Mouse (Mus musculus): ENCODE measurements around the gene Ccdc159. TPM values are rescaled to one million over a fixed set of nuclear protein-coding genes. Genes with fewer than 3 reads are reported as not detected.
A peak's percentile ranks its signal among the peaks of the same experiment; 100 is the strongest.

The Ccdc159 gene
- polyA plus RNA-seq (2012; rRNA removed) = 18.3 and 26.9 TPM in 2 replicates

- peak; percentile 94 to 95 for DNase-seq (ENCODE audit: extremely low spot score in 1 of 2, low spot score in 1 of 2)
These were observed at the start of gene Ccdc159, which contains the start of gene Tmem205 for GRCm38 (mm10) chr9:21927208-21927753. Gene Ccdc159 (plus strand): TSS chr9:21927471. Gene Tmem205 (minus strand): TSS chr9:21927556.

DNA sequence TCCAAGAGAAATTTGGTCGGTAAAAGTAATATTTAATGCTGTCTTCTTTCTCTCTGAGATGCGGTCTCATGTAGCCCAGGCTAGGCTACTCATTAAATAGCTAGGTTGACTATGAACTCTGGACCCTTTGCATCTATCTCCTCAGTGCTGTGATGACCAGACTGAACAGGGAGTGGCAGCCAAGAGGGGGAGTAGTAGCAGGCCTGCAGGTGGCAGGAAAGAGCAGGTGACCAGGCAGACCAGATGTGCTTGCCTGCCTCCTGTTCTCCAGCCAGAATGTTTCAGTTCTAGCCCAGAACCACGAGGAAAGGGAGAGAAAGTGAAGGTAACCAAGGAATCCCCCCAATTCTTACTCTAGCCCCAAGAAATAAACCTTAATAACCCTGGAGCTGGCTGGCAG, 38.0 kb upstream of the Ccdc159 start:
- DNase-seq (ENCODE audit: extremely low spot score in 1 of 2, low spot score in 1 of 2) = no peak

DNA sequence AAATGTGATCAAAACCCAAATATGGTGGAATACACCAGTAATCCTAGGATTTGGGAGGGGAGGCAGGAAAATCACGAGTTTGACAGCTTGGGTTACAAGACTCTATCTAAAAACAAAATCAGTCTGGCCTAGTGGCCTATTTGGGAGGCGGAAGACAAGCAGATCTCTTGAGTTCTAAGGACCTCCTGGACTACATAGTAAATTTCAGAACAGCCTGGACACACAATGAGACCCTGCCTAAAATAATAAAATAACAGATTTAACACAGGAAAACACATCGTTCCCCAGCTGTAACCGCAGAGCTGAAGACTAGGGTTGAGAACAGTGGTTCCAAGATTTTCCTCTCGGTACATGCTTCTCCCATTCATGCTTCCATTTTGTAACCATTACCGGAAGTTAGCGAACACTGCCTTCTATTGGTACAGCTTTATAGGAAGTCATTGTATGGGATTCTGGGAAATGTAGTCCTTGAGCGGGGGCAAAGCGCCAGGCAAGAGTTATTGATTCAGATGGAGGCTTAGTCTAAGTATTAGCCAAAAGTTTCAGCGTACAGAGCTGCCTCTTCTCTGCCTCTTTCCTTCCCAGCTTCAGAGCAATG, 25.9 kb upstream of the Ccdc159 start:
- peak; percentile 54 to 87 for DNase-seq (ENCODE audit: extremely low spot score in 1 of 2, low spot score in 1 of 2)

- no peak for DNase-seq (ENCODE audit: extremely low spot score in 1 of 2, low spot score in 1 of 2)
These were observed 23.2 kb upstream of the Ccdc159 start for GRCm38 (mm10) chr9:21904031-21904430.

GRCm38 (mm10) chr9:21908216-21908615, 19.1 kb upstream of the Ccdc159 start:
- no peak for DNase-seq (ENCODE audit: extremely low spot score in 1 of 2, low spot score in 1 of 2)

DNA sequence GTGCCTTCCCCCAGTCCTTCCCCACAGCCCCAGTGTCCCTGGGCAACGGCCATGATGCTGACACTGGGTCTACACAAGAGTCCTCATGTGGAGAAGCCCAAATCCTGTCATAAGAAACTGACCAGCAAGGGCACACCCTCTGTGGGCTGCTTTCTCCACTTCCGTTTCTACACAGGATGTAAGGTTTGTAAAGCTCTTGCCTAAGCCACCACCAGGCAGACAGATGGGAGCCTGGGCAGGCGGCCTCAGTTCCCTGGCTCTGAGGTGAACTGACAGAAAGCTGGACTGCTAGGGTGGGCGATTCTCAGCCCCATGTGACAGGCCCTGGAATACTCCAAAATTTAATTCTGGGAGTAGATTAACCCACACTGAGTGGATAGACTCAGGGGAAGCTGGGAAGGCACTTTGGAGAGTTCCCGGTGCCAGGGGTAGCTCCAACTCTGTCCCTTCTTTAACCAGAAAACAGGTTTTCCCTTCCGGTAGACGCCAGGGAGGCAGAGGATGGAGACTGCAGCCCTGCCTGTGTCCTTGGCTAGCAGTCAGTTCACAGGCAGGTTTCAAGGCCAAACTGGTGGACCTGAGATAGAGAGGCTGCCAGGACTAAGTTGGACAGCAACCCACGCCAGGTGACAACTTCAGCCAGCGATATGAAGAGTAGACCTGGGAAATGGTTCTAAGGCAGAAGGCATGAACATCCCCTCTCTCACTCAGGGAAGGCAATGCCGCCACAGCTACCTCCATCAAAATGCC, 17.6 kb upstream of the Ccdc159 start:
- DNase-seq (ENCODE audit: extremely low spot score in 1 of 2, low spot score in 1 of 2) = no peak

GRCm38 (mm10) chr9:21916851-21917492, 10.3 kb upstream of the Ccdc159 start:
- DNase-seq (ENCODE audit: extremely low spot score in 1 of 2, low spot score in 1 of 2) = no peak

DNA sequence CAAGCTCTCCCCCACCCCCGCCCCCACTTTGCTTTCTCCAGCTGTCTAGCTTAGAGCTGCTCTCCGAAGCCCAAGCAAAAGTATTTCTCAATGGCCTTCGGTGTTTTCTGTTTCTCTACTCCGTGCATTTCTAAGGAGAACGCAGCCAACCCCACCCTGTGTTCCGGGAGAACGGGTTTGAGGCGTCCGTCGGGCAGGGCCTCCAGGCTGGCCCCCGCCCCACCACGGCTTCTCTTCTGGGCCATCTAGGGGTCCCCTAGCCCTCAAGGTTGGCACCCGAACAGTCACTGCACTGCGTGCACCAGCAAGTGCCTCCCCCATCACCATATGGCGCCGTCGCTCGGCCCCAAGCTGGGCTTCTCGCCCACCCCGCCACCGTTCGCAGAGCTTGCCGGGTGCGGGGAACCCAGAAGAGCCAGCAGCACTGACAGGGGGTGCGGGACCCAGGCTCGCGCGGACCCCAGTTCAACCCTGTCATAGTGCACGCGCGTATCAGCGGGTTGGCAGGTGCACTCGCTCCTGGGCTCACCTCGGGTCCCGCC, 9.7 kb upstream of the Ccdc159 start:
- peak in 1 of 2 experiments; percentile 82 for DNase-seq (ENCODE audit: extremely low spot score in 1 of 2, low spot score in 1 of 2)

DNA sequence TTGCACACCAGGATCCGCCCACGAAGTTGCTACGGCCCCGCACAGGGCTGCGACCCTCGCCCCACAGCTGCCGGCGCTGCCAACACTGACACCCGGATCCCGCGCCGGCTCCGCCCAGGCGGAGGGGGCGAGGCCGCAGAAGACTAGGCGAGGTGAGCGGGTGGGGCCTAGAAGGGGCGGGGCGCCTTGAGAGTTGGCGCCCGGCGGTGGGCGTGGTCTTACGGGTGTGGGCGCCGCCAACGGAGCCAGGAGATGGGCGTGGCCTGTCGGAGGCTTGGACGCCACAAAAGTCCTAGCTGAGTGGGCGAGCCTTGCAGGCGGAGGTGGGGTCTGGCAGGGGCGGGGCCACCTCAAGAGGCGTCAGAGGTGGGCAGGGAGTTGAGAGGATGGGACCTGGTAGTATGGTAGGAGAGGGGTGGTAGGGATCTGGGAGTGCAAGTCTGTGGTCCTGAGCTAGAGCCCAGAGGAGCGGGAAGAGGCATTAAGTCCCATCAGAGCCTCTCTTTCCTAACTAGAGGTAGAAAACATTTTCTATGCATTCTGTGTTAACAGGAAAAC, 9.2 kb upstream of the Ccdc159 start, which contains the start of gene Rab3d:
Gene Rab3d, minus strand, starts transcription at position 158 of the 558 bp plus-strand sequence.
- peak; percentile 72 to 92 for DNase-seq (ENCODE audit: extremely low spot score in 1 of 2, low spot score in 1 of 2)

DNA sequence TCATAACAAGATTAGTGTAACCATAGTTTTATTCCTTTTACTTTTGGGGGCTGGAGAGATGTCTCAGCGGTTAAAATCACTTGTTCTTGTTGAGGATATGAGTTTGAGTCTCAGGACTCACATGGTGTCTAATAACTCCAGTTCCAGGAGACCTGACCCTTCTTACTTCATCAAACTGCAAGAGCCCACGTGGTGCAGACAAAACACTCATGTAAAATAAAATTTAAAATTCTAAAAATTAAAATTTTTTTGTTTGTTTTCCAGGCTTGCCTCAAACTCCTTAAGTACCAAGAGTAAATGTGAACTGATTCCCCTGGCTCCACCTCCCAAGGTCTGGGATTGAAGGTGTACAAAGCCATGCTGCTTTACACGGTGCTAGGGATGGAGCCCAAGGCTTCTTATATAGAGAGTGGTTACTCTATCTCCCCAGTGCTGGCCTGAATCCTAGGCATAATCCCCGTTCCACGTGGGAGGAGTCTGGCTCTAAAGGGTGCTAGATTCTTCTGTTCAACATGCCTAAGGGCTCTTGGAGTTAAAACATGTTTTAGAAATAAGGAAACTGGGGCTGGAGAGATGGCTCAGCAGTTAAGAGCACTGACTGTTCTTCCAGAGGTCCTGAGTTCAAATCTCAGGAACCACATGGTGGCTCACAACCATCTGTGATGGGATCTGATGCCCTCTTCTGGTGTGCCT, 8.4 kb upstream of the Ccdc159 start:
- DNase-seq (ENCODE audit: extremely low spot score in 1 of 2, low spot score in 1 of 2) = peak in 1 of 2 experiments; percentile 49

GRCm38 (mm10) chr9:21923036-21923435, 4.2 kb upstream of the Ccdc159 start:
- no peak for DNase-seq (ENCODE audit: extremely low spot score in 1 of 2, low spot score in 1 of 2)

GRCm38 (mm10) chr9:21923490-21924098, 3.7 kb upstream of the Ccdc159 start:
- DNase-seq (ENCODE audit: extremely low spot score in 1 of 2, low spot score in 1 of 2) = no peak

- no peak for DNase-seq (ENCODE audit: extremely low spot score in 1 of 2, low spot score in 1 of 2)
These were observed 3.2 kb upstream of the Ccdc159 start for GRCm38 (mm10) chr9:21924099-21924493.

DNA sequence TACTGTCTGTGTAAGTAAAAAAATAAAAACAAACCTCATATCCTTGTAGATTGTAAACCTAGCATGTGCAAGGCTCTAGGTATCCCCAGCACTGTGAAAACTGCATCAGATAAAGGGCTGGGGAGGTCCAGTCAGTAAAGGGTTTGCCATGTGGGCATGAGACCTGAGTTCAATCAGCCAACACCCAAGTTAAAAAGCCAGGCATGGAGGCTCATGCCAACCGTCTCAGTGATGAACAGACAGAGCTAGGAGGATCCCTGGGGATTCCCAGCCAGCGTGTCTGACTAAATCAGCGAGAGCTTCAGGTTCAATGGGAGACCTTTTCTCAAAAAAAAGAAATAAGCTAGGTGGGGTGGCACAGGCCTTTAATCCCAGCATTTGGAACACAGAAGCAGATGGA, 2.2 kb upstream of the Ccdc159 start:
- DNase-seq (ENCODE audit: extremely low spot score in 1 of 2, low spot score in 1 of 2) = no peak

DNA sequence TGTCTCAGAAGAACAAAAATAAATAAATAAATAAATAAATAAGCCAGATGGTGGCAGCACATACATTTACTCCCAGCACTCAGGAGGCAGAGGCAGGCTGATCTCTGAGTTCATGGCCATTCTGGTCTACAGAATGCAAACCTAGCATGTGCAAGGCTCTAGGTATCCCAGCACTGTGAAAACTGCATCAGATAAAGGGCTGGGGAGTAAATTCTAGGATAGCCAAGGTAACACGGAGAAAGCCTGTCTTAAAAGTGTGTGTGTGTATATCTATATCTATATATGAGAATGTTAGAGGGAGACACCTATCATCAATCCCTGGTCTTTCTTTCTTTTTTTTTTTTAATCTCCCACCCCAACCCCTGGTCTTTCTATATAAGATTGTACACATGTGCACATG, 1.8 kb upstream of the Ccdc159 start:
- DNase-seq (ENCODE audit: extremely low spot score in 1 of 2, low spot score in 1 of 2) = no peak

GRCm38 (mm10) chr9:21926155-21926554, 1.1 kb upstream of the Ccdc159 start:
- DNase-seq (ENCODE audit: extremely low spot score in 1 of 2, low spot score in 1 of 2) = no peak

- DNase-seq (ENCODE audit: extremely low spot score in 1 of 2, low spot score in 1 of 2) = no peak
These were observed 487 bp upstream of the Ccdc159 start for GRCm38 (mm10) chr9:21926784-21927183.

GRCm38 (mm10) chr9:21929208-21929607, 1.9 kb downstream of the Ccdc159 start:
- no peak for DNase-seq (ENCODE audit: extremely low spot score in 1 of 2, low spot score in 1 of 2)

GRCm38 (mm10) chr9:21932006-21932405, 4.7 kb downstream of the Ccdc159 start:
- DNase-seq (ENCODE audit: extremely low spot score in 1 of 2, low spot score in 1 of 2) = no peak
